Mouse (Mus musculus) left cerebral cortex, adult 2 months (tissue): ENCODE results near the gene Gm49395. TPM values are rescaled to one million over a fixed set of nuclear protein-coding genes. Genes with fewer than 3 reads are reported as not detected.

Experiments
- DNase-seq, 2 experiments: peaks; one replicate each; pipeline ENCODE4 v3.0.0; 2021 to 2022; ENCODE audit warnings: low spot score in 2 of 2, mixed read lengths in 1 of 2; ENCODE audit errors: extremely low spot score in 1 of 2
- H3K27ac ChIP-seq: fragments of 200-600 bp; 2 replicates; pipeline ENCODE4 v1.8.1; 2022
- H3K4me3 ChIP-seq: fragments of 200-600 bp; 2 replicates; pipeline ENCODE4 v1.8.1; 2022
- CTCF ChIP-seq: fragments of 200-600 bp; IDR thresholded peaks from 2 replicates; pipeline ENCODE4 v1.8.1; 2022; ENCODE audit warnings: antibody characterized with exemption, mild to moderate bottlenecking, moderate library complexity
- intact Hi-C: fragments of 180-260 bp; cut with DNase I; formaldehyde crosslinking; loops from one replicate; pipeline ENCODE4 v1.15.1; 2025
- total RNA-seq, 2 experiments: library from RNA; stranded (reverse); gene quantifications; 2 replicates each; pipeline ENCODE4 v1.2.3; 2021

Gm49395 gene
- total RNA-seq, 2 experiments from 2014 or later, result 1.5 to 2.0 TPM

DNA sequence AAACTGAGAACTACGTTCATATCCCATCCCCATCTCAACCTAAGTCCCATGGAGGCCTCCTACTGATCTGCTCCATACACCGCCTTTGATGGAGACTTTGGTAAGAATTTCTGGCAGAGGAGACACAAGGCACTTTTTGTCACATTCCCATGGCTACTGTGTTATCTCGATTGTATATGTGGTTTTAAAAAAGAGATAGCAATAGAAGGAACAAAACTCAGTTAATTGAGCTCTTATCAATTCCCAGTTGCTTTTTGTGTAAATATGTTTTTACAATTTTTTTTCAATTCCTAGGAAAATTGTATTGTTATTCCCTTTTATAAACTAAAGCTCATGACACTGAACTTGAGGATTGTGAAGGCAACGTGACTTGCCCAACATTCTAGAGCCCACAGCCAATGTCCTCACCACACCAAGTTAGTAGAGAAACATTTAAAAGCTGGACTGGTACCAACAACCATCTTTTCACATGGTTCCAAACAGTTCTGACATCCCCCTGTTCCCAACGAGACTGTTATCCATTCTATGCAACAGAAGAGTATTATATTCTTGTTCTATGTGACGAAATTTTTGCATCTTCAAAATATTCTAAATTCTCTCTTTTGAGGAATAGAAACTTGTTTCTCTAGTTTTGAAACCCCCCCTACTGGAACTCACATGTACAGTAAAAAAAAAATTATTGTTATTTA is 22.6 kb downstream of the Gm49395 start:
- no peak overlapping the region for H3K4me3 ChIP-seq
- DNase-seq, result no peak
- no peak overlapping the region for H3K27ac ChIP-seq
- intact Hi-C loops, result no loop called here
- TF ChIP-seq CTCF, result no peak

DNA sequence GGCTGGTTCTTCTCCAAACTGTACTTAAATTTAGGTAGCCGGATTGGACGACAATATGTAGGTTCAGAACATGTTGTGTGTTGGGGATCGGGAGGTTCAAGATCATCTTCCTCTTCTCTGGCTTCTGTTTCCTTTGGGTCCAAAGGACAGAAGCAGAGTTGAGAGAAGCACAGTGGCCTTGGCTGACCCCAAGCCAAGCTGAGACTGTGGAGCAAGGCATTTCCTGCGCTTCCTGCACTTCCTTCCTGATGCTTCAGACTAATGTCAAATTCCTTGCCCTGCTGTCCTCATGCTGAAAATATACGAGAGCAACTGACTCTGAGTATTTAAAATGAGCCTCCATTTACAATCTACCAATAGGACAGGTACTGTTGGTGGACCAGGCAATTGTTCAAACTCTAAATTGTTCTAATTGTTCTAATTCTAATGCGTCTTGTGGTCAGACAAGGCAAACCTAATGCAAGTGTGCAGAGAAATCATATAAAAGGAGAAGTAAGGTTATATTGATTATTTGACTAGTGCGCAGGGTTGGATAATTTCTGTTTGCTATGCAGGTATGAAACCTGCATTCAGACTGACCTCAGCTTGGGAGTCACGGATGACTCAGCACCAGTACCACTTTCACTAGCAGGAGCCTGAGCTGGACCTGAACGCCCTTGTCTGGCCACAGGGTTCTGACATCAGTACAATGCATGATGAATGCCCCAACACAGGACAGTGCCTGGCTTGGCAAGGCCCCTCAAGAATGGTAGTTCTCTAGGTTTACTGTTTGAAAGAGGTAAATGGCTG is 24.2 kb downstream of the Gm49395 start:
- Histone ChIP-seq H3K27ac (no peak overlapping the region), H3K4me3 (no peak overlapping the region)
- no peak for TF ChIP-seq CTCF
- intact Hi-C loops, result no loop called here
- DNase-seq, result no peak

DNA sequence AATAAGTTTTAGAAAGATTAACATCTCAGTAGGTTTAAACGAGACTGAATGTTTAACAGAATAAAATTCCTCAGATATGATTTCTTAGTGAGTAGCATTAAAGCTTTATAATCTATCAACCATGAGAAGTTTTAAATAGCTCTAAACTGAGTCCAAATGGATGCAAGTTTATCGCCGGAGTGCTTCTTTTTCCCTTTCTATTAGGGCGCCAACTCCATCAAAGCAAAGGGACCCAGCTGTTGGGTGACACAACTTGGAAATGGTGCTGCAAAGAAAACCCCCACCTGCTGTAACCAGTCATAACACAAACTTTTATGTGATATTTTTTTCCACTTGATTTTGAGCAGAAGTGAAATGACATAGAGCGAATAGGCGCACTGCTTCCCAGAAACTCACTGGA is 29.3 kb downstream of the Gm49395 start:
- intact Hi-C loops, result no loop called here
- no peak overlapping the region for H3K4me3 ChIP-seq
- no peak for TF ChIP-seq CTCF
- DNase-seq, result no peak
- no peak overlapping the region for H3K27ac ChIP-seq

DNA sequence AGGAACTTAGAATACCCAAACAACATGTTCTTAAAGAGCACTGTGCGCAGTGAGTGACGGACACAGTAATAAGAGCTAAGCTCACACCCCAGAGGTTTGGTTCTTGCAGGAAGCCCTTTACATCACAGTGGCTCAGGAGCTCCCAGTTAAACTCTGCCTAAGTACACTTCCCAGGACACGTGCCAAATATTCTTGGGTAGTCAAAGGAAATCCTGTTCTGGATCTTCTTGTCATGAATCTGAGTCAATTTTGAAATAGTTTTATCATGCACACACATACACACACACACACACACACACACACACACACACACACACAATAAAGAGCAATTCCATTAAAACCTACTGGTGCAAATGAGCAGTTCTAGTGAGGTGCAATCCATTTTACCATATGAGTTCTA is 30.3 kb downstream of the Gm49395 start:
- Histone ChIP-seq H3K27ac (no peak overlapping the region), H3K4me3 (no peak overlapping the region)
- intact Hi-C loops, result no loop called here
- DNase-seq, result no peak
- no peak for TF ChIP-seq CTCF

DNA sequence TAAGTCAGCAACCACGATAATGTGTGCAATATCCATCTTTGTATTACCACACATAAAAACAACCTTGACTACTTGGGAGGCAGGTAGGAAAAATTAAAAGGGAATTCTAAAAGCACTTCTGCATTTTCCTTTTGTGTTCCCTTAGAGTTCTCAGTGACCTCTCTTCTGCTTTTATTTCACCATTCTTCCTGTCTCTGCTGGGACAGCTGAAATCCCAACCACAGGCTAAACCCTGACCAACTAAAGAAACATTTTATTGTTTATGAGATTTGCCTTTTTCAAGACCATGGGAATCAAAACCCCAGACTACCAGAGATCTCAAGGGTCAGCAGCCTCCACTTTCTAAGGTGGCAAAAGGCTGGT is 33.8 kb downstream of the Gm49395 start:
- intact Hi-C loops, result no loop called here
- Histone ChIP-seq H3K4me3 (no peak overlapping the region), H3K27ac (no peak overlapping the region)
- no peak for TF ChIP-seq CTCF
- DNase-seq, result no peak

DNA sequence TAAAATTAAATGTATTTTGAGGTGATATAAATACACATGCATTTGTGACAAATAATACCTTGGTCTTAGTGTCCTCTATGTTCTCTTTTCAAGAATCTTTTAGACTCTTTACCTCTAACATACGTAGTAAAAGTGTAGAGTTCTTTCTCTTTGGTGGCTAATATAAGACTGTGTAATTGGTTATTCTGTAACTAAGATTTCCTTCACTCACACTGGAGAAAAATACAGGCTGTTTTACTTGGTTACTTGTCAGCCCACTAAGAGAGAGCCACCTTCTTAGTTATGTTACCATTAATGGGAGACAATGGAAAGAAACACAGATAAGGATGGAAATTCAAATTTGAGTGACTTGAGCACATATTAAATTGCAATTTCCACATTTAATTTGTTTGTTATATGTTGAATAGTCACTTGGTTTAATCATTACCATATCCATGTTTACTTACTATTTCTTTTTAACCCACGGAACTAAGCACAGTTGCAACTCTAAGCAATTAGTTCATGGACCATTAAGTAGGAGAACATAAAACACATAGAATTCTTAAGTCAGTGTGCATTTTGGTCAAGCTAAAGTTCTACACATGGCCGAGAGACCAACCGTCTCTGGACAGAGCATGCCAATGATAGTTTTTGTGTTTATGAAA is 34.3 kb downstream of the Gm49395 start:
- DNase-seq, result no peak
- no peak overlapping the region for H3K4me3 ChIP-seq
- no peak for TF ChIP-seq CTCF
- intact Hi-C loops, result no loop called here
- no peak overlapping the region for H3K27ac ChIP-seq

DNA sequence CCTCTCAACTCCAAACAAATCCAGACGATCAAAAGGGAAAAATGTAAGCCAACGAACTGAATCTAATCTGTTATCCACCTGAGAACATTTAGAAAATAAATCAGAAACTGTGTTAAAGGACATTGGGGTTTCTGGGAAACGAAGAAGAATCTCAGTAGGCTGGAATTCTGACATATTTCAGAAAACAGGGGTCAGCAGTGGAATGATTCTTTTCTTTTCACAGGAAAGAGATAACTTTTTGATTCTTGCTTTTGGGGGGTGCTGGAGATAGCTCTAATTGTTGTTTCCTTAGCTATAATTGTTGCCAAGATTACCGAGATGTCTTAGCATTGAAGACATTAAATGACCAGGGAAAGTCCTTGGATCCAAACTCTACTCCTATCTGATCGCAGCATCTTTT is 44.2 kb downstream of the Gm49395 start:
- intact Hi-C loops, result no loop called here
- Histone ChIP-seq H3K4me3 (no peak overlapping the region), H3K27ac (no peak overlapping the region)
- TF ChIP-seq CTCF, result no peak
- DNase-seq, result no peak

DNA sequence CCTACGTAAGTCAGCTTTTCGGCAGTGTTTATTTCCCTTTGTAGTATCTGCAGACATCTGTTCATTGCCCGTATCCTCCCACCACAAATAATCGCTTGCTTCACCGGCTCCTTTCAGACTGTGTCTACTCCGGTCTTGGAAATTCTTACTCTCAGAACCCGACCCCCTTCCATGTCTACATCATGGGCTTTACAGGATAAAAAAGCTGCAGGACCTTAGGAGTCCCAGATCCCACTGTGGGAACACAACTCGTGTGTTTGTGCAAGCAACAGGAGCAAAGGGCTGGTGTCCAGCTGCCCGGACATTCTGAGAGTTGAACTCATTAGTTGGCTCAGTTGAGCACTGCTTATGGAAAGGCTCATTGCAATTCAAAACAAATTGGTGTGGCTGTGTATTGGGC is 46.9 kb downstream of the Gm49395 start:
- no peak for TF ChIP-seq CTCF
- no peak overlapping the region; the same call in 1 of the 2 replicates for H3K27ac ChIP-seq
- intact Hi-C loops, result no loop called here
- H3K4me3 ChIP-seq, result 0 out of 2 replicates have a peak overlapping the region, but pooled peaks have one; percentile 5
- DNase-seq, result no peak

DNA sequence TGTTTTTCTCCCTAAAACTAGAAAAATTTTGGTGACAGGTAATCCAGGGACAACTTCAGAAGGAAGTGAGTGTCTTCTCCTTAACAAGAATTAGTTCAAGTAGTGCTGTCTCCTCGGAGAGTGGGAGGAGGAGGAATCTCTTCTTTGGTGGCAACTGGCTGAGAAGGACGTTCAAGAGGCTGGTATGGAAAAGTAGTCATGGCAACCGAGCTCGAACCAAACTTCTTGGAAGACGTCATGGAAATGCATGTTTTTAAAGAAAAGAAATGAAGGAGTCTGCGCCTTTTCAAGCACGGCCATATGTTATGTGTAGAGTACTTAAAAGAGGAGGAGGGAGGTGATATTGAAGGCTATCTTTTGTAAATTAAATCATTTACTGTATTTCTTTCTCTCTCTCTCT is 49.2 kb downstream of the Gm49395 start:
- H3K4me3 ChIP-seq, result peak overlapping the region; percentile 6
- no peak for TF ChIP-seq CTCF
- H3K27ac ChIP-seq, result no peak overlapping the region
- peak; percentile 19 to 22 for DNase-seq
- intact Hi-C loops, result no loop called here

DNA sequence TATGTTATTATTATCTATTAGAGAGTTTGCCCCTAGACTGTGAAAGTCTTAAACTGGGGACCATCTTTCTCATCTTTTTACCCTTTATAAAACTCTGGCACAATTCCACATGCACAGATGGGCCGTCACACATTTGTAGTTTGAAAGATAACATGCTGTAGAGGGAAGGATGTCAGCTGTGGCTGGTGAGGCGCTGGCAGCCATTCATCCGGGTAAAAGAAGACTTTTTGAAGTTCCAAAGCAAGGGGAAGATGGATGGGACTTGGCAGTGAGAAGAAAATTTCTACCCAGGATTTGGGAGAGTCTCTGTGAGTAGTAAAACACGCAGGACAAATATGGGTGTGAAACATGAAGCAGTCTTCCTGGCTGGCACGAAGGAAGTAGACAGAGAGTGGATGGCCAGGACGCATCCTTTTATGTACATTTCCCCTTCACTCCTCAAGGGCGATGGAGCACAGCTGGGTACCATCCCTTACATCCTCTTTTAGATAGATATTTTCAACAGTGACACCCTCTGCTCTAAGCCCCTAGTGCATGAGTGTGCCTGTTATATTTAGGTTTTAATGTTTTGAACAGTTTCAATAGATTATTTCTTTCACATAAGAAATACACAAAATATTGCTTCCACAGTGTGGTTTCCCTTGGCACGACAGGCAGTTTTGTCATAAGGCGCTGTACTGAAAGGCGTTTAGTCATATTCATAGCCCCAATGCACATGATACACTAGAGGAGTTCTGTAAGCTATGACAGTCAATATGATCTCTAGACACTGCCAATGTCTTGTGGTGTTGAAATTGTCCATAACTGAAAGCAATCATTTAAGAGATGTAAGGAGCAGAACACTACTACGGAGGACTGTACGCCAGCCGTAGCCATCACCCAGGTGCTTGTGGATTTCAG is 50.8 kb downstream of the Gm49395 start:
- Histone ChIP-seq H3K4me3 (no peak overlapping the region), H3K27ac (no peak overlapping the region)
- intact Hi-C loops, result no loop called here
- DNase-seq, result no peak
- TF ChIP-seq CTCF, result no peak

DNA sequence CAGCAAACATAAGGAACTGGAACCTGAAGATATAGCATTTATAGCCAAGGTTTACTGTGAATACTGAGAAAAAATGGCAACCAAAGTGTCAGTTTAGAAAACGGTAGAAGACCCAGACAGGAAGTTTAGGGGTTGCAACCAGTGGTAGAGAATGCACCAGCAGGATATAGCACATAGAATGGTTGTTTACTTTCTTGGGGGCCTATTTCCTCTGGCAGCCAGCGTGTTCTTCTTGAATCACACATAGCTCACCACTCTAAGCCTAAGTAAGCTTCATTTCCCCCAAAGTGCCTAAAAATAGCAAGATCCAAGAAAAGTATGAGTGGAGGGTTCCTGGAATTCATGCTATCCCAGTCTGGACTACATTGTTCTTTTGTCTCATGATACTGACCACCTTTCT is 59.1 kb downstream of the Gm49395 start:
- H3K4me3 ChIP-seq, result no peak overlapping the region
- DNase-seq, result no peak
- intact Hi-C loops, result no loop called here
- no peak for TF ChIP-seq CTCF
- no peak overlapping the region for H3K27ac ChIP-seq
